Mouse (Mus musculus) midbrain, embryonic 11.5 days (tissue): Measurements from ENCODE around the gene Olfr303. TPM values are rescaled to one million over a fixed set of nuclear protein-coding genes. Genes with fewer than 3 reads are reported as not detected.
"Not testable (repeated sequence)": the region's sequence is repeated elsewhere in the genome, so short reads cannot be mapped to it uniquely, and the experiment has no call there.

ENCODE experiments used
- ATAC-seq: fragments of 200-750 bp; cut with Nextera tagmentation; 2 replicates; pipeline ENCODE4 v1.8.0; 2017; ENCODE audit warnings: moderate TSS enrichment, moderate library complexity; ENCODE audit not compliant: low FRiP score
- DNase-seq: peaks from one replicate; pipeline ENCODE4 v3.0.0; 2015; ENCODE audit warnings: low spot score; ENCODE audit errors: missing footprints
- H3K27ac ChIP-seq: fragments of 300-500 bp; sonication (generic); 2 replicates; pipeline ENCODE4 v1.5.1; 2014; ENCODE audit warnings: low read depth, low read length
- H3K27me3 ChIP-seq: fragments of 300-500 bp; sonication (generic); 2 replicates; pipeline ENCODE4 v1.6.1; 2014; ENCODE audit warnings: mild to moderate bottlenecking, low read length, moderate library complexity, mixed read lengths; ENCODE audit not compliant: control insufficient read depth, insufficient read depth
- H3K36me3 ChIP-seq: fragments of 300-500 bp; sonication (generic); 2 replicates; pipeline ENCODE4 v1.6.1; 2014; ENCODE audit warnings: mild to moderate bottlenecking, low read length, moderate library complexity, mixed read lengths; ENCODE audit not compliant: control insufficient read depth, insufficient read depth
- H3K4me1 ChIP-seq: fragments of 300-500 bp; sonication (generic); 2 replicates; pipeline ENCODE4 v1.6.1; 2014; ENCODE audit warnings: low read length; ENCODE audit not compliant: control insufficient read depth, insufficient read depth
- H3K4me2 ChIP-seq: fragments of 300-500 bp; sonication (generic); 2 replicates; pipeline ENCODE4 v1.6.1; 2014; ENCODE audit warnings: mild to moderate bottlenecking, moderate library complexity
- H3K4me3 ChIP-seq: fragments of 300-500 bp; sonication (generic); 2 replicates; pipeline ENCODE4 v1.5.1; 2014; ENCODE audit warnings: low read depth, low read length
- H3K9ac ChIP-seq: fragments of 300-500 bp; sonication (generic); 2 replicates; pipeline ENCODE4 v1.6.1; 2014; ENCODE audit warnings: low read length
- H3K9me3 ChIP-seq: fragments of 300-500 bp; sonication (generic); 2 replicates; pipeline ENCODE4 v1.6.1; 2016; ENCODE audit warnings: low read length; ENCODE audit not compliant: control insufficient read depth
- WGBS: fragments of 180-500 bp; shearing (Covaris S2); extraction: QIAGEN DNeasy Blood & Tissue Kit; methylation state at CpG from one replicate; pipeline ENCODE4 v1.1.7; 2014; 5-methylcytosine and 5-hydroxymethylcytosine counted together
- polyA plus RNA-seq: library from polyadenylated mRNA; unstranded; fragments of >200 nt; fragmentation: Nextera tagmentation; extraction: Ambion mirVana; gene quantifications from 2 replicates; pipeline ENCODE4 v1.2.1, GENCODE M21; 2014

Gene Olfr303
- not detected in 2 replicates for polyA plus RNA-seq

DNA sequence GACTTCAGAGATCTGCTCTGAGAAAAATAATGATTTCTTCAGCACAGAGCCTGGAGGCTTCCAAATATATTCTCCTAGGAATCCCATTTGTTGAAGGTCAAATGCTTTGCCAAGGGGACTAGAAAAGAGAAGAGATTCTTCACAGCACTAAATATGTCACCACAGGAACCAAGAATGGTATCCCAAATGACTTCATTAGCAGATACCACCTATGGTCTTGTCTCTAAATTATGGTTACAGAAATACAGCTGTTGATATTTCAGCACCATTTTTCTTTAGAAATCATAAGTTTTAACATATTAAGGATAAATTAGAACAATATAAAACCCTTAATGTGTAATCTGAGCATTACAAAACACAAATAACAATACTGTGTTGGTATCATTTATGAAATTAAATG is at the start of gene Olfr303:
TSS of gene Olfr303 (minus strand) at position 101 of the 400 bp plus-strand sequence.
- Histone ChIP-seq H3K4me2 (no peak within 1 kb of the TSS), H3K36me3 (no peaks in the 10 kb centered on the region), H3K9me3 (no peaks in the 10 kb centered on the region), H3K9ac (no peak within 1 kb of the TSS), H3K27me3 (no peaks in the 10 kb centered on the region), H3K27ac (no peak within 1 kb of the TSS), H3K4me3 (no peak within 1 kb of the TSS), H3K4me1 (no peaks in the 10 kb centered on the region)
- DNase-seq (no peak), ATAC-seq (no peak)

DNA sequence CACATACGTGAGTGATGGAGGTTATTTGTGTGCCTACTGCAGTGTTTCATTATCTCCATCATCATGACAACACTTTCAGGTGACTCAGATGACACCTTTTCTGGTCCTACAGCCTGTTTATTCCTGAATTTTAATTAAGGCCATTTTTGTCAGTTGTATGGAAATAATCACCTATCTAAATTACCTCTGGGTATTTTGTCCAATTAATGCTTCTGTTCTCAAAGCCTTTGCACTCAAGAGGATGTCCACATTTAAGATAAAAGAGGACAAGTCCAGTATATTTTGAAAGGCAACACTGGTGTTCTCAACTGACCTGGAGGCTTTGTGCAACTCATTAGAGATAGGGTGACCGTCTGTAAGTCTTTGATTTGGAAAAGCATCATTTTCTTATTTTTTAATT is 6.0 kb upstream of the Olfr303 start, which contains the start of gene Olfr301:
TSS of gene Olfr301 (plus strand) at position 301 of the 400 bp plus-strand sequence.
- H3K27me3 ChIP-seq: no peaks in the 10 kb centered on the region
- no peak within 1 kb of the TSS for H3K4me3 ChIP-seq
- H3K36me3 ChIP-seq: no peaks in the 10 kb centered on the region
- H3K9me3 ChIP-seq: no peaks in the 10 kb centered on the region
- no peak within 1 kb of the TSS for H3K9ac ChIP-seq
- no peak for ATAC-seq
- DNase-seq: no peak
- H3K27ac ChIP-seq: no peak within 1 kb of the TSS
- H3K4me2 ChIP-seq: no peak within 1 kb of the TSS
- H3K4me1 ChIP-seq: no peaks in the 10 kb centered on the region
- 86% methylated on average over 2 of the region's 2 CpGs for WGBS

DNA sequence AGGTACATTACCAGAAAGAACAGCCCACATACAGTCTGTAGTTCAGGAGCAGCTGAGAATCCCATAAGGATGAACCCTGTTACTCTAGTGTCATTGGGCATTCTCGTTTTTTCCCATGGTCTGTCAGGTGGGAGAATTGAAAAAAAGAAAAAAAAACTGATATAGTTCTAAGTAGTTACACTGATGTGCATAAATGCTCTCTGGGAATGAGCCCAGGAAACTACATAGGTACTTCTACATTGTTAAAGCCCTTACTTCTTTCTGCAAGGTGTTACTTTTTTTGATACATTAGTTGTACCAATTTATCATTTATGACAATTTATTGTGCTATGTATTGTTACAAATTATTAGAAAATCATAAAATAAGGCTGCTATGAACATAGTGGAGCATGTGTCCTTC is 11.0 kb downstream of the Olfr303 start, which contains the start of gene Olfr304:
TSS of gene Olfr304 (minus strand) at position 101 of the 400 bp plus-strand sequence.
- Histone ChIP-seq H3K27me3 (no peaks in the 10 kb centered on the region), H3K9ac (no peak within 1 kb of the TSS), H3K27ac (no peak within 1 kb of the TSS), H3K36me3 (no peaks in the 10 kb centered on the region), H3K4me1 (no peaks in the 10 kb centered on the region), H3K9me3 (no peaks in the 10 kb centered on the region), H3K4me3 (no peak within 1 kb of the TSS), H3K4me2 (no peak within 1 kb of the TSS)
- DNase-seq (no peak), ATAC-seq (no peak)
- 87% methylated on average over 1 of the region's 1 CpGs for WGBS

DNA sequence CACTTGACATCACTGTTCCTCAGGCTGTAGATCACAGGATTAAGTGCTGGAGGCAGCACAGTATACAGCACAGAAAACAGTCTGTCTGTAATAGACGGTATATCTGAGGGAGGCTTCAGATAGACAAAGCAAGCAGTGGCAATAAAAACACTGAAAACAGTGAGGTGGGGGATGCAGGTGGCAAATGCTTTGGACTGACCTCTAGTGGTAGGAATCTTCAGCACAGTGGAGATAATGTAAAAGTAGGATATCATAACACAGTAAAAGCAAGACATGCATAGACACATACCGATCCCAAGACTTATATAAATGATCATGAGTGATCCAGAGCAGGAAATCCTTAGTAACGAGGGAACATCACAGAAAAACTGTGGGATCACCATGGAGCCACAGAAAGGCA is 11.8 kb downstream of the Olfr303 start:
- H3K4me3 ChIP-seq: no peak overlapping the region
- no peak overlapping the region for H3K27ac ChIP-seq
- no peaks in the 10 kb centered on the region for H3K27me3 ChIP-seq
- no peak for DNase-seq
- H3K9me3 ChIP-seq: no peaks in the 10 kb centered on the region
- H3K4me1 ChIP-seq: no peaks in the 10 kb centered on the region
- H3K36me3 ChIP-seq: no peaks in the 10 kb centered on the region
- no peak overlapping the region for H3K4me2 ChIP-seq
- WGBS: 77% methylated on average over 3 of the region's 3 CpGs
- no peak overlapping the region for H3K9ac ChIP-seq
- no peak for ATAC-seq

DNA sequence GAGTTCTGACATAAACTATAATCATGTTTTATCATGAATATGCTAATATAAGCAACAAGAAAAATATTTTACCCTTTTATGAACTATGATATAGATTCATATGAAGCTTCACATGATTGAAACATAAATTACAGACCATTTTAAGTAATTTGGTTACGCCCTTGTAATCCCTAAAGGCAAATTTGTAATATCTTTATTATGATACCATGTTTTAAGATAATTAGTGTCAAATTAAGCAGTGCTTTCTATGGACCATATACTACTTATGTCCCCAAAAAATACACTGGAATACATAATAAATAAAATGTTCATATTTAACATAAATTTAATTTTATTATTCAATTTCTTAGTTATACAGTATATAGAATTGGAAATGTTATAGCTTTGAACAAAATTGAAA is 30.8 kb downstream of the Olfr303 start, which contains the start of gene Olfr305:
TSS of gene Olfr305 (minus strand) at position 101 of the 400 bp plus-strand sequence.
- H3K9me3 ChIP-seq: no peaks in the 10 kb centered on the region
- ATAC-seq (no peak), DNase-seq (no peak)
- H3K9ac ChIP-seq: no peak within 1 kb of the TSS
- no peaks in the 10 kb centered on the region for H3K27me3 ChIP-seq
- no peak within 1 kb of the TSS for H3K4me2 ChIP-seq
- WGBS: 83% methylated on average over 1 of the region's 1 CpGs
- H3K27ac ChIP-seq: no peak within 1 kb of the TSS
- no peaks in the 10 kb centered on the region for H3K36me3 ChIP-seq
- H3K4me1 ChIP-seq: no peaks in the 10 kb centered on the region
- H3K4me3 ChIP-seq: no peak within 1 kb of the TSS

DNA sequence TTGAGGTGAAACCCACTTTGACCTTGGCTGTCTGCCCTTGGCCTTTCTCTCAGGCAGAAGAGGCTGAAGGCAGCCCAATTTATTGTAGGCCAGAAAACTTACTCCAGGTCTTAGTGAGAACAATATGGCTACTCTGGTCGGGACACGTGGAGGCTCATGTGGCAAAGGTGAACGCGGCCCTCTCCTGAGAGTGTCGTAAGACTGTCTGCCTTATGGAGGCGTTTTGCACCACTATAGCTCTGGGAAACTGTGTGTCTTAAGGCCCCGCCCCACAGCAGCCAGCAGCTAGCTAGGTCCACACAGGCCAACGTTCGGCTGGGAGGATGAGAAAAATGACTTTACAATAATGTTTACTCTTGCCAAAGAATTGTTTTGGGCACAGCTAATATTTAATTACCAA is 51.3 kb downstream of the Olfr303 start:
- not testable (repeated sequence) for H3K27ac ChIP-seq, H3K9me3 ChIP-seq

DNA sequence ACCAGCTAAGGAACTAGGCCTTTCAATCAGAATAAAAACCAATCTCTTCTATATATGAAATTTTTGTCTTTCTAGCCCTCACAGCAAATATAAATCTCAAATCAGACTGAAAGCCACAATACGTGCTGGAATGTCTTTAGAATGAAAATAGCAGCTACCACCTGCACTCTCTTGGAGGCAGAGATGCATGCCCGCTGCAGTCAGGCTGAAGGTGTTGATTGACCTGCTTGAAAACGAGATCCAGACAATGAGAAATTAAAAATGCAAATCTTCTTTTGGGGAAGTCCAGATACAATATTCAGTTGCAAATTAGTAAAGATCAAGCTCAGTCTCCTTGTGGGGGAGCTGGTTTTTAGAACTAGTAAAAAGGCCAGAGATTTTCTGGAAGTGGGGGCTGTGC is 53.3 kb downstream of the Olfr303 start:
- Histone ChIP-seq H3K9ac (no peak overlapping the region), H3K36me3 (no peaks in the 10 kb centered on the region), H3K9me3 (no peaks in the 10 kb centered on the region), H3K4me1 (no peaks in the 10 kb centered on the region), H3K27ac (no peak overlapping the region), H3K4me3 (no peak overlapping the region), H3K27me3 (no peaks in the 10 kb centered on the region), H3K4me2 (no peak overlapping the region)
- no peak for DNase-seq
- WGBS: 66% methylated on average over 3 of the region's 3 CpGs
- ATAC-seq: no peak

More for the DNA sequence above, 51.3 kb downstream of the Olfr303 start:
- not testable (repeated sequence) for H3K4me2 ChIP-seq, H3K27me3 ChIP-seq, H3K4me3 ChIP-seq, H3K4me1 ChIP-seq, DNase-seq, H3K9ac ChIP-seq, H3K36me3 ChIP-seq, ATAC-seq
- WGBS: 86% methylated on average over 9 of the region's 9 CpGs

DNA sequence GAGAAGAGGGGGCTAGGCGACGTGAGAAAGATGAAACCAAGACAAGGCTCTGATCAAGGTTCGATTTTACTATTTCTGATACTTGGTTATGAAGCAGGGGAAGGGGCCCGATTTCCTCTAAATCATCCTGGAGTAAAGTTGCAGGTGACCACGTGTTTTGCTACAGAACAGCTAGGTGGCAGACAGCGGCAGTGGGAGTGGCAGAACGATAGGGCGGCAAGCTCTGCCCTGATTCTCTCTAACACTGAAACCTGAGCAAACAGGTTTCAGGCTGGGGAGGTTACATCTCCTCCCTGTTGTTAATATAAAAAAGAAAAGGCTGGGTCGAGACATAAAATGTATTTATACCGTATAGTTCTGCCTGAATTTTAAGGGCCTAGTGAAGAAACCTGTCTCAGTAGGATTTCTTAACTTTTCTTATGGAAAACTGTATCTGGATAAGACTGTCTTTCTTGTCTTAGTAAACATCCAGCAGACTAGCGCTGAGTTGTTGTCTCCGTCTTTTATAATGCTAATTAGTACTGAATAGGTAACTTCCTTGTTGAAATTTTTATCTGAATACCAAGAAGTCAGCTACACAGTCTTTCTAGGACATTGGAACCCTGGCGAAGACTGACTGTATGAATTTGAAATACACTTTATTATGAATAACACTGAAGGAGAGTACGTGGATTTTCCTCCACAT is 54.6 kb downstream of the Olfr303 start:
- Histone ChIP-seq H3K9me3 (no peaks in the 10 kb centered on the region), H3K4me2 (no peak overlapping the region), H3K9ac (no peak overlapping the region), H3K27ac (no peak overlapping the region), H3K36me3 (no peaks in the 10 kb centered on the region), H3K27me3 (no peaks in the 10 kb centered on the region), H3K4me1 (no peaks in the 10 kb centered on the region), H3K4me3 (no peak overlapping the region)
- DNase-seq (no peak), ATAC-seq (no peak)
- 80% methylated on average over 14 of the region's 14 CpGs for WGBS
